Mouse (Mus musculus): ENCODE data around the gene Slc25a34.

Slc25a34 gene

GRCm38 (mm10) chr4:141618565-141619243 lies 4.9 kb downstream of the Slc25a34 start, which contains the start of gene Tmem82:
Tmem82 (minus strand) TSS chr4:141618633.
- no peak for DNase-seq (ENCODE audit: low spot score in 2 of 2)

- DNase-seq (ENCODE audit: low spot score in 2 of 2) = no peak
These were observed 5.6 kb downstream of the Slc25a34 start for GRCm38 (mm10) chr4:141617863-141618564.

GRCm38 (mm10) chr4:141617299-141617698 lies 6.3 kb downstream of the Slc25a34 start:
- peak in 1 of 2 experiments; percentile 55 for DNase-seq (ENCODE audit: low spot score in 2 of 2)

- no peak for DNase-seq (ENCODE audit: low spot score in 2 of 2)
These were observed 6.8 kb downstream of the Slc25a34 start for GRCm38 (mm10) chr4:141616811-141617210.

- DNase-seq (ENCODE audit: low spot score in 2 of 2) = no peak
These were observed 8.7 kb downstream of the Slc25a34 start for GRCm38 (mm10) chr4:141614946-141615345.

- no peak for DNase-seq (ENCODE audit: low spot score in 2 of 2)
These were observed 14.1 kb downstream of the Slc25a34 start for GRCm38 (mm10) chr4:141609538-141609937.

GRCm38 (mm10) chr4:141605861-141606260 lies 17.8 kb downstream of the Slc25a34 start, which contains the start of gene Fblim1:
Fblim1 (minus strand) TSS chr4:141606096.
- DNase-seq (ENCODE audit: low spot score in 2 of 2) = peak in 1 of 2 experiments; percentile 35

- DNase-seq (ENCODE audit: low spot score in 2 of 2) = no peak
These were observed 18.2 kb downstream of the Slc25a34 start for GRCm38 (mm10) chr4:141605421-141605820.

- no peak for DNase-seq (ENCODE audit: low spot score in 2 of 2)
These were observed 19.1 kb downstream of the Slc25a34 start for GRCm38 (mm10) chr4:141604493-141604892.

- DNase-seq (ENCODE audit: low spot score in 2 of 2) = no peak
These were observed 19.7 kb downstream of the Slc25a34 start for GRCm38 (mm10) chr4:141603921-141604320.

- DNase-seq (ENCODE audit: low spot score in 2 of 2) = no peak
These were observed 20.9 kb downstream of the Slc25a34 start for GRCm38 (mm10) chr4:141602523-141603223.

GRCm38 (mm10) chr4:141601148-141601862 lies 22.3 kb downstream of the Slc25a34 start:
- no peak for DNase-seq (ENCODE audit: low spot score in 2 of 2)

- no peak for DNase-seq (ENCODE audit: low spot score in 2 of 2)
These were observed 23.3 kb downstream of the Slc25a34 start for GRCm38 (mm10) chr4:141600364-141600763.

- no peak for DNase-seq (ENCODE audit: low spot score in 2 of 2)
These were observed 24.1 kb downstream of the Slc25a34 start for GRCm38 (mm10) chr4:141599251-141600141.

GRCm38 (mm10) chr4:141598894-141599250 lies 24.7 kb downstream of the Slc25a34 start:
- no peak for DNase-seq (ENCODE audit: low spot score in 2 of 2)

- DNase-seq (ENCODE audit: low spot score in 2 of 2) = no peak
These were observed 25.3 kb downstream of the Slc25a34 start for GRCm38 (mm10) chr4:141598199-141598893.

GRCm38 (mm10) chr4:141596700-141597328 lies 26.8 kb downstream of the Slc25a34 start:
- DNase-seq (ENCODE audit: low spot score in 2 of 2) = no peak

- no peak for DNase-seq (ENCODE audit: low spot score in 2 of 2)
These were observed 27.9 kb downstream of the Slc25a34 start for GRCm38 (mm10) chr4:141595605-141596268.

GRCm38 (mm10) chr4:141595138-141595537 lies 28.5 kb downstream of the Slc25a34 start:
- DNase-seq (ENCODE audit: low spot score in 2 of 2) = no peak

Data from left cerebral cortex, adult 9 months (tissue).